Mouse (Mus musculus) spleen, adult 18-20 months (tissue): ENCODE data around the gene Arhgef5.

Experiments used
- DNase-seq, 2 experiments: peaks; one replicate each; pipeline ENCODE4 v3.0.0; 2022; ENCODE audit warnings: mixed read lengths in 2 of 2

Arhgef5 gene

DNA sequence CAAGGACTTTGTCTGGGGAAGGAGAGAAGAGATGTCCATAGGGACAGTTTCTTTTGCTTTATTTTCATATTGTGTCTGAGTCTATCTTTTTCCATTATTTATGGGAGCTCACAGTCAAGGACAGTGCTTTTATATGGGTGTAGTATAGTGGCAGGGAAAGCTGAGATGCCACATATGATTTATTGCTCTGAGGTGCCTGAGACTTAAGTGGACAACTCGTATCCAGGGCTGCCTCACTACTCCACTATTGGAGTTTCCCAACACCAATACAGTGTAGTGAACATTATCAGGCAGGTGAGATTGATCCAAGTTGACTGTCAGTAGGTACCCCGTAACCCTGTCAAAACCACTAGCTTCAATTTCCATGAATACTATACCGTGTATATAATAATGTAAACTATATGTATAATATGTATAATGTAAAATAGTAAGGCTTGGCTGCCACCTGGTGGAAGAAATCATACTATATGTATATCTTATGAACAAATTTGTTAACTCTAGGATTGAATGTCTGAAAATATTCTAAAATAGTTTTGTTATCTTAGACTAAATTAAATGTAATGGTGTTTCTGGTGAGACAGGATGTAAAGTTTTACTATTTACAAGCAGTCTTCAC lies 70.3 kb downstream of the Arhgef5 start:
- DNase-seq, result no peak

DNA sequence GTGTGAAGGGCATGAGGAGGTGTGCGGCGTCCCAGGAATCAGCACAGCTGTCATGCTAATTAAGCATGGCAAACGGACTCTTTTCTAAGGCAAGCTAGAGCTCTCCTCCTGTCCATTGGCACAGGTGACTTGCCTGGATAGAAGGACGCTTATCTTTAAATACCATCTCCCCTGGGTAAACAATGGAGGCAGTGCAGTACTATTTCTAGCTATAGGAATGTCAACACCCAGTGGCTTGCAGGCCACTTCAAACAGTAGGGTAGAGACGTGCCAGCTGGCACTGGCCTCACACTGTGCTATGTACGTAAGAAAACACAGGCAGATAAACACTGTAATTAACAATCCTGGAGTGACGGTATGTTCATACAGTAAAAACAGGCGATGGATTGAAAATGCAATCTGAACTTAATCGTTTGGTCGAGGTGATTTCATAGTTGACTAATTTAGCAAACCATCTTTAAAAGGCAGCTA lies 72.1 kb downstream of the Arhgef5 start:
- DNase-seq, result no peak

DNA sequence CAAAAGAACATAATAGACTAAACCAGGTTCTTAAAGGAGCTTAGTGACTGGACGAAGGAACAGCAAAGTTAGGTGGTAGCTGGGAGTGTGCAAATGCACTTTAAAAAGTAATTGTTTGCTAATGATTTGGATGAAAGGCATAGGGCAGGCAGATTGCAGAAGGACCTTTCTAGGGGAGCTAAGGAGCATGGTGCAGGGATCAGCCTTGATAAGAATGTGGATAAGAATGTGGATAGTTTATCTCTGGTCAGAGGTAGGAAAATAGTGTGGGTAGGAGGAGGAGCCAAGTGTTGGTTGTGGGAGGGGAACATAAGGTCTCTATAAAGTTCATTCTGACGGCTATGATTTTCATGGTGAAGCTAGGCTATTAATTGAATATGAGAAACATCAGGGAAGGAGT lies 73.4 kb downstream of the Arhgef5 start:
- no peak for DNase-seq
